Mouse (Mus musculus) 416B (cell line): ENCODE measurements around the gene Fam117b.

Experiments
- DNase-seq: peaks from one replicate; pipeline ENCODE4 v3.0.0; 2011; ENCODE audit warnings: low read depth

The Fam117b gene

DNA sequence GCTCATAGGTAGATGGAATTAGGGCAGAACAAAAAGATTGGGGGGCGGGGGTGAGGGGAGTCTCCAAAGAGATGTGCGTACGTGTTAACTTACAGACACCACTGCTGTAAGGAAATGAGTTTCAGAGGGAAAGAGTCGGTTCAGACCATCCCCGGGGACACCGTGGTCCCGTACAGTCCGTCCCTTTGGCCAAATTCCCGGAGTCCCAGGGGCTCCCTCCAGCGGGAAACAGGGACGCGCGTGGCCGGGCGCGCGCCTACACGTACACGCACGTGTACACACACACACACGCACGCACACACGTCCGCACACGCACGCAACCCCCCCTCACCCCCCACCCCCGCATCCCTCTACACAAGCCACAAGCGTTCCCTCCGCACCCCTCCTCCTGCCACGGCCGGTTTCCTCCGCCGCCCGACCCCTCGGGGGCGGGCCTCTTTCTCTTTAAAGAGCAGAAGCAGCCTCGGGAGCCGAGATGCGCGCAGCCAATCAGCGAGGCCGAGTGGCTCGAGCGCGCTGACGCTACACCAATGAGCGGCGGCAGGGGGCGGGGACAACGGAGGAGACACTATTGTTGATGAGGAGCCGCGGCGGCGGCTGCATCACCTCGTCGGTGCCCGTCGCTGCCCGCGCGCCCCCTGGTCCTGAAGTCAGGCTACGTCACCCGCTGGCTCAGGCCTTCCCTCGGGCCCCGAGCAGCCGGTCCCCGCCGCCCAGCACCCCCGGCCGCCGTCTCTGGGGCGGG, at the start of gene Fam117b:
TSS of gene Fam117b (plus strand) at position 594 of the 745 bp plus-strand sequence.
- peak; percentile 98 for DNase-seq

DNA sequence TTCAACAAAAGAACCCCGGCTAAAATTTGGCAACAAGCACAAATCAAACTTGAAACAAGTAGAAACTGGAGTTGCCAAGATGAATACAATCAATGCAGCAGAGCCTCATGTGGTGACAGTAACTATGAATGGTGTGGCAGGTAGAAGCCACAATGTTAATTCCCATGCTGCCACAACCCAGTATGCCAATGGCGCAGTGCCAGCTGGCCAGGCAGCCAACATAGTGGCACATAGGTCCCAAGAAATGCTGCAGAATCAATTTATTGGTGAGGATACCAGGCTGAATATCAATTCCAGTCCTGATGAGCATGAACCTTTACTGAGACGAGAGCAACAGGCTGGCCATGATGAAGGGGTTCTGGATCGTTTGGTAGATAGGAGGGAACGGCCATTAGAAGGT, 44.8 kb upstream of the Fam117b start:
- DNase-seq, result no peak

- DNase-seq, result no peak
Observed at GRCm38 (mm10) chr1:59874023-59874422, 38.8 kb upstream of the Fam117b start.

GRCm38 (mm10) chr1:59878098-59878497, 34.7 kb upstream of the Fam117b start:
- DNase-seq, result no peak

DNA sequence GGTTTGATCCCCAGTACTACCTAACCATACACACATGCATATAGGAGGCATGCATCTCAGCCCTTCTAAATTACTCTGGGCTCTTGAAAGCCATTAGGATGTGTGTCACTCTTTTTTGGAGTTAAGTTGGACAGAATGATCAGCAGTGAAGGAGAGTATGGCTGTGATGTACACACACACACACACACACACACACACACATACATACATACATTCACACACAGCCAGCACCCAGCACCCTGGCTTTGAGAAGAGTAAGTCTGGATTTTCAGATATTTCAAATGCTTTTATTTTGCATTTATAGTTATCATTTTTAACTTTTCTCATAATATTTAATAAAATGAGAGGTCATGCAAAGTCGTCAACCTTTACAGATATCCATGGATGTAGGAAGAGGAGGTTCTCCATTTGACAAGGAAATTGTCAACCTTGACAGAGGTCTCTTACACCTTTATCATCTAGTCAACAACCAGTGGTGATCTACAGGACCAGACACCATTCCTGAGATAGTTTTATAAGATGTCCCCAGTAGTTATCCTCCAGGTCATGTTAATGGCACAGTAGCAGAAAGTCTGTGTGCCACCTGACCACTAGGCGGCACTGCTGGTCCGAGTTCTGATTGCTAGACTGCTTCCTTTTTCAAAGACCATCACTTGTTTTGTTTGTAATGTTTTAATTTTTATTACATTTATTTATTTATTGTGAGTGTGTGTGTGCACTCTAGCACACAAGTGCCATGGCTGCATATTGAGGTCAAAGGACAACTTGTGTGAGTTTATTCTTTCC, 29.3 kb upstream of the Fam117b start:
- peak; percentile 77 for DNase-seq

- DNase-seq, result no peak
Observed at GRCm38 (mm10) chr1:59886899-59887298, 25.9 kb upstream of the Fam117b start.

- no peak for DNase-seq
Observed at GRCm38 (mm10) chr1:59888018-59888417, 24.8 kb upstream of the Fam117b start.

- DNase-seq, result no peak
Observed at GRCm38 (mm10) chr1:59891185-59891584, 21.6 kb upstream of the Fam117b start.

GRCm38 (mm10) chr1:59892777-59893176, 20.0 kb upstream of the Fam117b start:
- DNase-seq, result peak; percentile 50

GRCm38 (mm10) chr1:59894025-59894424, 18.8 kb upstream of the Fam117b start:
- no peak for DNase-seq

GRCm38 (mm10) chr1:59895456-59895855, 17.4 kb upstream of the Fam117b start:
- peak; percentile 95 for DNase-seq

GRCm38 (mm10) chr1:59897147-59897798, 15.5 kb upstream of the Fam117b start:
- DNase-seq, result no peak

- peak; percentile 32 for DNase-seq
Observed at GRCm38 (mm10) chr1:59899679-59900078, 13.1 kb upstream of the Fam117b start.

GRCm38 (mm10) chr1:59901082-59901876, 11.5 kb upstream of the Fam117b start:
- no peak for DNase-seq

DNA sequence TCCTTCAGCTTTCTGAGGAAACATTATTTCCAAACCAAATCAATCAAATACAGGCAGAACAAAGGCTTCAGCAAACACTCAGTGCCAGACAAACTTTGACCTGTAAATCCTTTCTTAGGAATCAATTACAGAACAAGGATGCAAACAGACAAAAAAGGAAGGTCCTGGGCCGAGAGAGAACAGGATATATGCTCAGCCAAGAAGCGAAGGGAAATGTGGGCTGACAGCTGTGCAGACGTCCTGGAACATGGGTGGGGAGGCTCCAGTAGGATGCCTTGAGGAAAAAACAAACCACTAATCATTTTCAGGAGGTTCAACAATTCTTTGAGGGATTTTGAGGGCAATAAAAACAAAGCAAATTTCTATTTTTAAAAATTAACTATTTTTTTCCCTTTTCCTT, 10.2 kb upstream of the Fam117b start:
- DNase-seq, result no peak

GRCm38 (mm10) chr1:59904630-59905295, 8.0 kb upstream of the Fam117b start:
- peak; percentile 32 for DNase-seq

GRCm38 (mm10) chr1:59905916-59906315, 6.9 kb upstream of the Fam117b start:
- DNase-seq, result no peak

- peak; percentile 69 for DNase-seq
Observed at GRCm38 (mm10) chr1:59906819-59907521, 5.8 kb upstream of the Fam117b start.

GRCm38 (mm10) chr1:59907700-59908099, 5.1 kb upstream of the Fam117b start:
- DNase-seq, result peak; percentile 32

- DNase-seq, result no peak
Observed at GRCm38 (mm10) chr1:59910941-59911340, 1.9 kb upstream of the Fam117b start.
